Mouse (Mus musculus): ENCODE results near the gene Gm42906. TPM values are rescaled to one million over a fixed set of nuclear protein-coding genes. Genes with fewer than 3 reads are reported as not detected.

Gm42906 gene
- polyA plus RNA-seq, 2 experiments from 2014 or later, result not detected

DNA sequence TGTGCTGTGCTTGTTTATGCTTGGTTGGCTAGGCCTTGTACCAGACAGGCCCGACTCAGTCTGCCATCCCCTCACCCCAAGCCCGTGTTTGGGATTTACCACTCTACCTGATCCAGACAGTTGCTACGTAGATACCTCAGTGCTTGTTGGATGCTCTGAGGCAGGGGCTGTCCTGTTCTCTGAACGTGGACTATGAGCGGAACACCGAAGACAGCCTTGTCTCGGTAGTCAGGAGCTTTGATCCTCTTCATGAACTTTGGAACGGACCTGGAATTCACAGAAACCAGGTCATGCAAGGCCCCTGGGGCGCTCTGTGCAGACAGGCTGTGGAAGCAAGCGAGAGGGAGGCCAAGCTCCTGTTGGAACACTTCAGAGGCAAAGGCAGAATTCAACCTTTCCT, 368.6 kb downstream of the Gm42906 start:
- ATAC-seq, result no peak

DNA sequence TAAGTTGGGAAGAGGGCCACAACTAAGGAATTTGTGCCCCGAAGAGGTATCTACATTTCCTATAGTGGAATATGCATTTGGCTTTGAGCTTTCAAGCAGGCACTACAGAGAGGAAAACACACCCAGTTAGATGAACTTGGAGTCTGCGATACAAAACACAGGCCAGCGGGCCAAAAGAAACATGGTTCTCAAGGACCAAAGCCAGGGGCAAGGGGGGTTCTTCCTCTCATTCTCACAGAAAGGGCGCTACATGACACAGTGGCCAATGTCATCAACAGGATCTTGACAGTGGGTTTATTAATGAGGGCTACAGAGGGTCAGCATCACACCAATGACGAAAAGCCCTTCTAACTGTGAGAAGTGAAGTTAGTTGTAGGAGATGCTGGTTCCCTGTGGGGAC, 370.2 kb downstream of the Gm42906 start:
- no peak for ATAC-seq

- no peak for ATAC-seq
Observed at GRCm38 (mm10) chr5:151056920-151057294, 371.1 kb downstream of the Gm42906 start.

DNA sequence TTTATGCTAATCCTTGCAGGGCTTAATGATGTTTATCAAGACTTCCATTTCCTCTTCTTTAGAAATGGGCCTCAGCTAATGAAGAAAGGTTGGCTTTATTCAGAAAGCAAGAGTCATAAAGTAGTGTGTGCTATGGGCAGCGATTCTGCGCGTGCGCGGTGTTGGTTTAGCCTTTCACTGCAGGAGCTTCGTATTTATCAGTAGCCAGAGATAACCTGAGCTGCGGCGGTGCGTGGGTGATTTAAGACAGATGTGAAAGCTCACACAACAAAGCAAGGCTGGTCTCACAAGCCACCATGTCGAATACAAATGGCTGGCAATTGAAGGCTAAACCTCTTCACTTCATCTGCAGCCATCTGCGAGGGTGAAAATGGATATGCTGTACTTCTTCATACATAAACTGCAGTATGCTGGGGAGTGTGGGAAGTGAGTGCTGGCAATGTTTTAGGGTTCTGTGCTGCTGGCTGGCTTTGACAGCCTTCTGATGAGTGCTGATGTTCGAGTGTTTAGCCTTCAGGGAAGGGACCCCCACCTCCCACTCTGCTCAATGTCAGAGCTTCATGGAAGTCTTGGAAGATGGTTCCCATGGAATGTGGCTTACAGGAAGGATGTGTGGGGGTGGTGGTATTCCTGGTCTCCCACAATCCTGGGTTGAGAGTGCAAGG, 371.6 kb downstream of the Gm42906 start:
- no peak for ATAC-seq

- no peak for ATAC-seq
Observed at GRCm38 (mm10) chr5:151055426-151056090, 372.4 kb downstream of the Gm42906 start.

DNA sequence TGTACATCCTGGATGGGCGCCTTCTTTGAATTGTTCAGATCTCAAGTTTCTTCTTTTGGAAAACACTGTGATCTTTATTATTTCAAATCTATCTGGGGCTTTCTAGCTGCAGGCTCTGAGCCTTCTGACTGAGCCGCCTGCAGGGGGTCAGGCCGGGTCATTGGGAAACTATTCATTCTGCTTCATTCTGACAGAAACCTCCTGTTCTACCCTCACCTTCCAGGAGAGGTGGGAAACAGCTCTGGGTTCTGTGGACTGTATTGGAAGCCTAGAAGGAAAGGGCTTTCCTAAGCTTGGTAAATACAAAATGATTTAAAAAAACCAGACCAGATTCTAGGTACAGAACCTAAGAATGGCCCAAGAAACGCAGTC, 373.2 kb downstream of the Gm42906 start:
- no peak for ATAC-seq

DNA sequence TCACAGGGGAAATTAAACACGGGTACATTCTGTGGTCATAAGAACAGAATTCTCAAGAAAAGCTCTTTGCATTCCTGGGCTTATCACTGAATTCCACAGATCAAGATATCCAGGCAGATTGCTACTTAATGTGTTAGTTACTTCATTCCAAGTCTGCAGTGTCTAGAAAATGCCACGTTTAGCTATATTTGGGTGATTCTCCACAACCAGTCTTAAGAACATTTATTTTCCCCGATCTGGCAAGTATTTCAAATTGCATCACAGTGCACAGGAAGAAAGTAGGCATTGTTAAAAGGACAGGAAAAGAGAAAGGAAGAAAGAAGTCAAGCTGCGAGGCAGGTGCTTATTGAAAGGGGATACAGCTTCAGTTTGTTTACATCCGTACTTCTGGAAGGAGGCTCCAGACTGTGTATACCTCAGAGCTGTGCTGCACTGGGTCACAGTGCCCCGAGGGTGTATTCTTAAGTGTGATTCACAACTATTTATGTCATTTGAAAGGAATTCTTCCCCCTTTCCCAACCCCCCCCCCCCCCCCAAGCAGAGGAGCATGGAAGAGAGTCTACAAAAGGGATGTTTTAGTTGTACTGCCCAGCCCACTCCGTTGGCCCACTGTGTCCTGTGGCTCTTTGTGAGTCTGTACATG, 373.7 kb downstream of the Gm42906 start:
- no peak for ATAC-seq

DNA sequence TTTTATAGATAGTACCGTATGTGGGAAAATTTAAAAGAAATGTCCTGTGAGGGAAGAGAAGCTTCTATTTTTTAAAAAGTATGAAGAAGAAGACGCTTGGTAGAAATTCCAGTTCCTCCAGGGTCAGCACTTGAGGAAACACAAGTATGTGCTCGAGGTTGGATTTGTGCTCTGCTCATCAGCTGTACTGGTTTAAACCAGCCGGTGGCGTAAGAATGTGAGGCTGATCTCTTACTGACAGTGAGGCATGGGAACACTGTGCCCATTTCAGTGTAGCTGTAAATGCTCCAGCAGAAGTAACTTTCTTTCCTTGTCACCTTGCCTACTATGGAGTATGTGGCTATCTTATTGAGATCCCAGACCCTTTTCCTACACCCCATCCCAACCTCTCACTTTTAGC, 374.8 kb downstream of the Gm42906 start:
- ATAC-seq, result no peak

DNA sequence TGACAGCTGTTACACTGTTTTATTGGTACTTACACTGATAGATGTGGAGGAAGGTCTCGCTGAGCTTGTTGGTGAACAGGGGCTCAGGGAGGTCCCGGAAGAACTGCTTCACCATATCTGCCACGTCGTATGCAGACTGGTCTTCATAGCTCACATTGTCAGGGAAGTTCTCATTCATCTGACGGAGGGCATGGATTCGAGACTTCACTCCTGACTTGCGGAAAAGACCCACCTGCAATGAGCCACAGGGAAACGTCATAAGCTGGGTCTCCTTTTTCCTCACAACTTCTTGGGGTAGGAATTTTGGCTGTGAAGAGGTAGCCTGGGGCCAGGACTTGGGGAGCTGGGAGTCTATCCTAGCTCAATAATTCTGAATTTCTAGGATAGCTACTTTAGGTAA, 375.6 kb downstream of the Gm42906 start:
- ATAC-seq, result no peak

GRCm38 (mm10) chr5:151047488-151047887, 380.5 kb downstream of the Gm42906 start:
- no peak for ATAC-seq

GRCm38 (mm10) chr5:151046917-151047316, 381.0 kb downstream of the Gm42906 start:
- no peak for ATAC-seq

DNA sequence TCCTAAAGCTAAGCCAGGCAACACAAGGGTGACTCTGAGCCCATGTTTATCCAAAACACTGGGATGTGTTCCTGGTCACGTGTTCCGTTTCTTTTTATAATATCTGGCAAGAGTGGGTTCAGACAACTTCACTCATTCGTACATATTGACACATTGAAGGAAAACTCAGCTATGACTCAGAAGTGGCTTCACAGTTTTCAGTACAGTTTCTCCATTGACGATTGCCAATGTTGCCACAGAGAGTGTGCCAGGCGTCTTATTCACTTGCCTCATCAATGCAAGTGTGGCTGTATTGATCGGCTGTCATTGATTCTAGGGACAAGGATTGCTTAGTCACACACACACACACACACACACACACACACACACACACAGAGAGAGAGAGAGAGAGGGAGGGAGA, 381.8 kb downstream of the Gm42906 start:
- ATAC-seq, result no peak

GRCm38 (mm10) chr5:151042911-151043310, 385.1 kb downstream of the Gm42906 start:
- no peak for ATAC-seq

- ATAC-seq, result no peak
Observed at GRCm38 (mm10) chr5:151037871-151038270, 390.1 kb downstream of the Gm42906 start.

DNA sequence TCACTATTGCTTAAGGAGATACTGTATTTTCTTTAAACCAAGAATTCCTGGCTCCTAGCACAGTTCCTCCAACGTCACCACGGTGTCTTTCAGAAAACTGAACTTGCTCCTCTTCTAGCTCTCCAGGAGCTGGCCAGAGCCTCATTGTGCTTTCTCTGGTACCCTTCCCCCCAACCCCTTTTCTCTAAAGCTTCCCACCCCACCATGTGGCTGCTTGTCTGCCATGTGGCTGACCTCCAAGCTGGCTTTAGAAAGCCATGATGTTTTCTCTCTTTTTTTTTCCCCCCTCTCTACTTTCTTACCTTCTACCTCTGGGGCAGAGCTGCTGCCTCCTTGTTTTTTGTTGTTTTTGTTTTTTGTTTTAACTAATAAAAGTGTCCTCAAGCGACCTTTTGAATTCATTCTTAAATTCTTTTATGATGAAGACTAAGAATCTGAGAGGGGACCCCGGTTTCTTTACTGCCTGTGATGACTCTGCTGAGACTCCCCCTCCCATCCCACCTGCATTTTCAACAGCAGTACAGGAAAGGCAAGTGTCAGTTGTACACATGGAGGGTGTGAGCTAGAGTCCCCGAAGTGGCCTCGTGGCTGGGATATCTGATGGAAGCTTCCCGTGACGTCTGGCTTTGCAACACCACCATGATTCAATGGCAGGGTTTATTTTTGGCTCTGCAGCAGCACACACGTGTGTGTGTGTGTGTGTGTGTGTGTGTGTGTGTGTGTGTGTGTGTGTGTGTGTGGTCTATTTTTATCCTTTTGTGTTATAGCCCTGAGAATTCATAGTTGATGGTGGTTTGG, 393.0 kb downstream of the Gm42906 start:
- no peak for ATAC-seq

DNA sequence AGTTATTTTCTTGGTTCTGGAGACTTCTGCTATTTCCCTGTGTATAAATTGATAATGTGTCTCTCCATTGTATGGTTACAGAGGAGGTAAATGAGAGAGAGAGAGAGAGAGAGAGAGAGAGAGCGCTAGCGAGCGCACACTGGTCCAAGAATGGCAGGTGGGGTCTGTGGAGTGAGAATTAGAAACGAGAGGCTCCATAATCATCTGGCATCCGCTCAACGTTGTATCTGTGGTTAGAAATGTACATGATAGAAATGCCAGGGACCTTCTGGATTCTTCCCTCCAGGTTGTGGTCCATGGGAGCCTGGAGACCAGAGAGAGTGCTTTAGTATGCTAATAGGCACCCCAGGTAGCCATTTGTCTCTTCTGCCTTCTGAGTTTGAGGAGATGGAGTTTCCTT, 399.1 kb downstream of the Gm42906 start:
- no peak for ATAC-seq

DNA sequence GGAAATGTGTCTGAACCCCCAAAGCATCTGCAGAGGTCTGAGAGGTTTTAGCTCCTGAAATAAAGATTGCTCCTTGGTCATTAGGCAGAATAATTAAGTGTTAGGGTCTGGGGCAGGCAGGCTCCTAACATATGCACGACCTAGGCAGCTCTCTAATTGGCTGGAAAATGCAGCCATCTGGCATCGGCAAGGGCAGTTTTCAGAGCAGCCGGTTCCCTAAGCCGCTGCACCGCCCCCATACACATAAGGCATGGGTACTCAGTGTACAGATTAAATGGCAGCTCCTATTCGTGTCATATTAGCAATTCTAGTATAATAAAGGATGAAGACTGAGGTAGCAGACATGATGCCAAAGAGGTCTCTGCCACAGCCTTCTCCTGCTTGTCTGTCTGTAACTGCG, 400.8 kb downstream of the Gm42906 start:
- ATAC-seq, result no peak

DNA sequence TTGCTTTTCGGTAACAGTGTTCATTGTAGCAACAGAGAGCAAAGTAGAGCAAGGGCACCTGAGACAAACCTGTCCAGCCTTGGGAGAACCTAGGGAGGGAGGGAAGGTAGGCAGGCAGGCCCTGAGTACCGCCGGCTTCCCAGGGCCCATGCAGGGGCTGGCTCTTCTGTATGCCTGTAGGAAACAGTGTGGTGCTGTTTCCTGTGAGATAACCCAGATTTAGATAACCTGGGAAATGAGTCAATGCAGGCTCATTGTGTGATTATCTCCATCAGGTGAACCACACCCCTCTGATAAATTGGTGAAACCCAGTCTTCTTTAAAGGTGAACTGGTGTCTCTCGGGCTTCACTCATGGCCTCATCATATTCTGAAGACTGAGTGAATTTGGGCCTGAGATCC, 401.9 kb downstream of the Gm42906 start:
- no peak for ATAC-seq

- ATAC-seq, result no peak
Observed at GRCm38 (mm10) chr5:151024483-151024882, 403.5 kb downstream of the Gm42906 start.

DNA sequence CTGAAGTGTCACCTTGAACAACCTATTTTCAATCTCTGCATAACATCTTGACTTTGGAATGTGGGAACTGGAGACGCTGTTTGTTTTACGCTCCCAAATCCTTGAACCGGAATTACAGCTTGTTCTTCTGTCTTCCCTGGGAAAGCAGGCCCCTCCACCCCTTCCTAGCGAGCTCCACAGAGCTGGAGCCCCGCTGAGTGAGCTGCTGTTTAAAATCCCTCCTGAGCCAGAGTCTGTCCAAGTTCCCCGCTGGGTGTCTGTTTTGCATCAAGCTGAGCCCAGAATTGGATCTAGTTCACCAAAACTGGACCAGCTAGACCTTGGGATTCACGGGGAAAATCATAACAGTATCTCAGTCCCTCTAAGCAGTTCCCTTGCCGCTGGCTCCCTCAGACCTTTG, 404.5 kb downstream of the Gm42906 start:
- ATAC-seq, result no peak

- no peak for ATAC-seq
Observed at GRCm38 (mm10) chr5:151022939-151023338, 405.0 kb downstream of the Gm42906 start.

- no peak for ATAC-seq
Observed at GRCm38 (mm10) chr5:151022026-151022425, 405.9 kb downstream of the Gm42906 start.

DNA sequence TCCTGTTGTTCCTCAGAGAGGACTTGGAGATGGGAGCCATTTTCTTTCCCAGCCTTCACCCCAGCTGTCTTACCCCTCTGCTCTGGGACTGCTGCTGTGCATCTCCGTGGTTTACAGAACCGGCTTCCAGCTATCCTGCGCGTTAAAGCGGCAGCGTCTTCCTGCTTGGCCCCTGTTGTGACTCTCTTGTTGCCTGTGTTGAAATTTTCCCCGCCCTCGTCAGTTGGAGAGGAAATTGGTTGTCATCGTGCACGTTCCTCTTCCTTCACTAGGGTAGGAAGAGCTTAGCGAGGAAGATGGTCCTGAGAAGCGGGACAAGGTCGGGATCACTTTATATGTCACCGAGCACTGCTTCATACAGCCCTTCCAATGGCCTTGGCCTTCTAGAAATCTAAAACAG, 407.1 kb downstream of the Gm42906 start:
- no peak for ATAC-seq
